Mouse (Mus musculus) midbrain, postnatal 0 days (tissue): Measurements from ENCODE around the gene Scn1a. TPM values are rescaled to one million over a fixed set of nuclear protein-coding genes. Genes with fewer than 3 reads are reported as not detected.

ENCODE experiments used
- ATAC-seq: fragments of 200-750 bp; cut with Nextera tagmentation; 2 replicates; pipeline ENCODE4 v1.8.0; 2017; ENCODE audit warnings: moderate number of reproducible peaks, mild to moderate bottlenecking, moderate TSS enrichment, moderate library complexity; ENCODE audit not compliant: low FRiP score
- DNase-seq: peaks from one replicate; pipeline ENCODE4 v3.0.0-alpha.2; 2015; ENCODE audit warnings: low spot score
- H3K27ac ChIP-seq: fragments of 300-500 bp; sonication (generic); 2 replicates; pipeline ENCODE4 v1.5.1; 2014; ENCODE audit warnings: low read depth, mild to moderate bottlenecking, low read length, mixed read lengths
- H3K27me3 ChIP-seq: fragments of 300-500 bp; sonication (generic); 2 replicates; pipeline ENCODE4 v1.6.1; 2014; ENCODE audit warnings: low read length, control low read depth, mixed read lengths; ENCODE audit not compliant: insufficient read depth
- H3K36me3 ChIP-seq: fragments of 300-500 bp; sonication (generic); 2 replicates; pipeline ENCODE4 v1.6.1; 2014; ENCODE audit warnings: low read length, control low read depth, mixed read lengths; ENCODE audit not compliant: insufficient read depth
- H3K4me1 ChIP-seq: fragments of 300-500 bp; sonication (generic); 2 replicates; pipeline ENCODE4 v1.6.1; 2014; ENCODE audit warnings: mild to moderate bottlenecking, control low read depth, antibody characterized with exemption, low read length, mixed read lengths; ENCODE audit not compliant: insufficient read depth
- H3K4me2 ChIP-seq: fragments of 300-500 bp; sonication (generic); 2 replicates; pipeline ENCODE4 v1.6.1; 2014; ENCODE audit warnings: low read depth, mild to moderate bottlenecking, low read length, mixed read lengths; ENCODE audit not compliant: poor library complexity, severe bottlenecking
- H3K4me3 ChIP-seq: fragments of 300-500 bp; sonication (generic); 2 replicates; pipeline ENCODE4 v1.5.1; 2014; ENCODE audit warnings: low read depth, mild to moderate bottlenecking, low read length, moderate library complexity
- H3K9ac ChIP-seq: fragments of 300-500 bp; sonication (generic); replicated peaks from 2 replicates; pipeline ENCODE4 v1.6.1; 2014; ENCODE audit warnings: mild to moderate bottlenecking, low read length, moderate library complexity, mixed read lengths; ENCODE audit not compliant: poor library complexity, severe bottlenecking
- H3K9me3 ChIP-seq: fragments of 300-500 bp; sonication (generic); 2 replicates; pipeline ENCODE4 v1.6.1; 2016; ENCODE audit warnings: low read length, control low read depth
- CTCF ChIP-seq: IDR thresholded peaks from 2 replicates; pipeline ENCODE4 v1.5.1; 2016; ENCODE audit warnings: antibody characterized with exemption, mild to moderate bottlenecking
- WGBS: fragments of 180-500 bp; shearing (Covaris S2); extraction: QIAGEN DNeasy Blood & Tissue Kit; methylation state at CpG from one replicate; pipeline ENCODE4 v1.1.7; 2014; 5-methylcytosine and 5-hydroxymethylcytosine counted together
- polyA plus RNA-seq: library from polyadenylated mRNA; unstranded; fragments of >200 nt; fragmentation: Nextera tagmentation; extraction: Ambion mirVana; gene quantifications from 2 replicates; pipeline ENCODE4 v1.2.1, GENCODE M21; 2015
- total RNA-seq: library from RNA; depleted of rRNA; stranded (reverse); fragments of >200 nt; gene quantifications from 2 replicates; pipeline ENCODE4 v1.2.3, GENCODE M21; 2014; rRNA removed

Scn1a gene
- total and polyA plus RNA-seq, 2 experiments from 2014 or later, result 23.1 to 27.4 TPM

GRCm38 (mm10) chr2:66238886-66239285 is 201.8 kb downstream of the Scn1a start:
- H3K36me3 ChIP-seq, result peaks cover 26% of the 10 kb centered on the region
- ATAC-seq (no peak), DNase-seq (no peak)
- no peak overlapping the region for H3K9ac ChIP-seq
- H3K4me1 ChIP-seq, result no peaks in the 10 kb centered on the region
- 91% methylated on average over 5 of the region's 5 CpGs for WGBS
- TF ChIP-seq CTCF, result no peak
- no peaks in the 10 kb centered on the region for H3K27me3 ChIP-seq
- H3K4me2 ChIP-seq, result no peak overlapping the region
- no peak overlapping the region for H3K4me3 ChIP-seq
- H3K27ac ChIP-seq, result no peak overlapping the region
- H3K9me3 ChIP-seq, result no peaks in the 10 kb centered on the region

- TF ChIP-seq CTCF, result no peak
- peaks cover 21% of the 10 kb centered on the region; the same call in 1 of the 2 replicates for H3K36me3 ChIP-seq
- WGBS, result 95% methylated on average over 7 of the region's 7 CpGs
- no peak for ATAC-seq
- H3K27ac ChIP-seq, result no peak overlapping the region
- H3K4me2 ChIP-seq, result no peak overlapping the region
- no peaks in the 10 kb centered on the region for H3K4me1 ChIP-seq
- no peak for DNase-seq
- H3K4me3 ChIP-seq, result no peak overlapping the region
- H3K9ac ChIP-seq, result no peak overlapping the region
- no peaks in the 10 kb centered on the region for H3K27me3 ChIP-seq
- H3K9me3 ChIP-seq, result no peaks in the 10 kb centered on the region
Measured at GRCm38 (mm10) chr2:66220954-66221353, 219.7 kb downstream of the Scn1a start.

Other genes starting within 250 kb of the Scn1a start
- 9.8 and 14.0 TPM in 2 replicates for gene Ttc21b, start 184.2 kb downstream of the Scn1a start, total RNA-seq
- 5.7 and 6.1 TPM in 2 replicates for gene Ttc21b, start 184.2 kb downstream of the Scn1a start, polyA plus RNA-seq
- 8.7 and 18.1 TPM in 2 replicates for gene Scn9a, start 194.1 kb upstream of the Scn1a start, total RNA-seq
- gene Scn9a, start 194.1 kb upstream of the Scn1a start, polyA plus RNA-seq, result 11.1 and 14.5 TPM in 2 replicates